Comparison of ENCODE assay signal across 18 mouse cellular contexts in the genomic region with DNA sequence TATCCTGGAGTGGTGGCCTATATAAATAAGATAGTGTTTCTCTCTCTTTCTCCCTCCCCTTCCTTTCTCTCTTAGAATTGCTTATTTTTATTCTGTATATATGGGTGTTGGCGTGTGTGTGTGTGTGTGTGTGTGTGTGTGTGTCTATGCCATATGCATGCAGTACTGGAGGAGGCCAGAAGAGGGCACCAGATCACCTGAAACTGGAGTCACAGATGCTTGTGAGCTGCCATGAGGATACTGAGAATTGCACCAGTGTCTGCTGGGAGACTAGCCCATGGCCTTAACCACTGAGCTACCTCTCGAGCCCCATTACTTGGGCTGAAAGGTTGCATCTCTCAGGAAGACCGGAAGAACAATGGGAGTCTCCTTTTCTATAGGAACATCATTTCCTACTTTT.
DNase-seq lines count a peak whose midpoint lies in the region; ATAC-seq and TF ChIP-seq lines count a peak whose summit lies in the region.
"Had no signal": no experiment of that assay in that cellular context is flagged by ENCODE, and none has a peak within 500 bp of the region (broad histone marks: within the 10 kb centered on the region; RNA-seq: fewer than 3 reads in every experiment).

No protein-coding gene starts in this region.

- no peaks in the 10 kb centered on the region; the same call in none of the 2 replicates for H3K4me1 ChIP-seq in hindbrain, postnatal 0 days (ENCODE audit: insufficient read depth, low read length)
- peaks cover 24% of the 10 kb centered on the region for H3K4me1 ChIP-seq in hindbrain, embryonic 13.5 days (replicated peaks)
- H3K4me1 ChIP-seq in midbrain, postnatal 0 days (ENCODE audit: insufficient read depth, low read length): peaks cover 8% of the 10 kb centered on the region
- peaks cover 15% of the 10 kb centered on the region for H3K4me1 ChIP-seq in midbrain, embryonic 13.5 days (replicated peaks)
- no peaks in the 10 kb centered on the region for H3K4me1 ChIP-seq in MEL (ENCODE audit: control insufficient read depth in 1 of 2, insufficient read depth in 2 of 2, low read length in 2 of 2)
- H3K4me1 ChIP-seq in forebrain, embryonic 10.5 days: no peaks in the 10 kb centered on the region
- H3K4me1 ChIP-seq: neural tube, embryonic 12.5 days had no signal

- H3K36me3 ChIP-seq in hindbrain, postnatal 0 days (ENCODE audit: insufficient read depth, low read length): no peaks in the 10 kb centered on the region
- H3K36me3 ChIP-seq in hindbrain, embryonic 13.5 days: peaks cover 6% of the 10 kb centered on the region; the same call in 1 of the 2 replicates
- no peaks in the 10 kb centered on the region for H3K36me3 ChIP-seq in midbrain, postnatal 0 days (ENCODE audit: insufficient read depth, low read length)
- 0 out of 2 replicates have a peak, but pooled peaks cover 3% of the 10 kb centered on the region for H3K36me3 ChIP-seq in midbrain, embryonic 13.5 days
- no peaks in the 10 kb centered on the region for H3K36me3 ChIP-seq in MEL (ENCODE audit: control insufficient read depth in 1 of 2, insufficient read depth in 2 of 2, low read length in 2 of 2)
- no peaks in the 10 kb centered on the region for H3K36me3 ChIP-seq in forebrain, embryonic 10.5 days (replicated peaks)
- H3K36me3 ChIP-seq: G1E; kidney, embryonic 15.5 days; neural tube, embryonic 12.5 days had no signal

- TF ChIP-seq EP300 in MEL (IDR thresholded peaks at IDR 0.05; ENCODE audit: low read depth in 1 of 2, low read length in 2 of 2): no peak

- peak; percentile 15 for TF ChIP-seq RAD21 in MEL (IDR thresholded peaks at IDR 0.05; ENCODE audit: low read depth, low read length)

- H3K27me3 ChIP-seq in hindbrain, postnatal 0 days (ENCODE audit: insufficient read depth, low read length): no peaks in the 10 kb centered on the region
- no peaks in the 10 kb centered on the region for H3K27me3 ChIP-seq in hindbrain, embryonic 13.5 days
- no peaks in the 10 kb centered on the region for H3K27me3 ChIP-seq in midbrain, postnatal 0 days (ENCODE audit: insufficient read depth, low read length)
- no peaks in the 10 kb centered on the region for H3K27me3 ChIP-seq in midbrain, embryonic 13.5 days
- H3K27me3 ChIP-seq in MEL (ENCODE audit: control insufficient read depth in 1 of 2, insufficient read depth in 2 of 2, low read length in 2 of 2): no peaks in the 10 kb centered on the region
- no peaks in the 10 kb centered on the region for H3K27me3 ChIP-seq in forebrain, embryonic 10.5 days (ENCODE audit: poor library complexity, severe bottlenecking)
- H3K27me3 ChIP-seq: hindbrain, embryonic 12.5 days; kidney, embryonic 15.5 days; neural tube, embryonic 12.5 days had no signal

- ATAC-seq in hindbrain, postnatal 0 days: no peak
- no peak for ATAC-seq in hindbrain, embryonic 13.5 days (ENCODE audit: low FRiP score)
- ATAC-seq in midbrain, postnatal 0 days (ENCODE audit: low FRiP score): no peak
- ATAC-seq in midbrain, embryonic 13.5 days: no peak
- ATAC-seq in megakaryocyte-erythroid progenitor cell, adult 5-6 weeks (replicated peaks; ENCODE audit: low FRiP score, low TSS enrichment, poor library complexity, severe bottlenecking): peak; percentile 53; the same call in 1 of the 2 replicates

- no peak for DNase-seq in hindbrain, postnatal 0 days (ENCODE audit: low spot score)
- DNase-seq in midbrain, postnatal 0 days (ENCODE audit: low spot score): no peak
- peak; percentile 42 for DNase-seq in MEL (ENCODE audit: low read depth, low spot score)
- DNase-seq in spleen, postnatal 14 days (ENCODE audit: low spot score in 2 of 2): no peak
- no peak for DNase-seq in forebrain, embryonic 10.5 days (ENCODE audit: extremely low spot score, low spot score)
- DNase-seq: layer of hippocampus, adult 9-11 months; lung, postnatal 10 days; midbrain, embryonic 14.5 days; retina, postnatal 1 day; thymus, postnatal 36 days had no signal

- WGBS in hindbrain, postnatal 0 days: 96% methylated on average over 3 of the region's 3 CpGs
- 95% methylated on average over 3 of the region's 3 CpGs for WGBS in hindbrain, embryonic 13.5 days
- 93% methylated on average over 3 of the region's 3 CpGs for WGBS in midbrain, postnatal 0 days
- WGBS in midbrain, embryonic 13.5 days: 97% methylated on average over 3 of the region's 3 CpGs
- 88% methylated on average over 3 of the region's 3 CpGs for WGBS in forebrain, embryonic 10.5 days

- peak; percentile 56 for TF ChIP-seq CTCF in hindbrain, postnatal 0 days (IDR thresholded peaks at IDR 0.05; ENCODE audit: low read depth)
- TF ChIP-seq CTCF in midbrain, postnatal 0 days (IDR thresholded peaks at IDR 0.05): peak; percentile 63
- peak; percentile 41 to 52 (median 49); a peak in 5 of 6 replicates for TF ChIP-seq CTCF in MEL (IDR thresholded peaks at IDR 0.05 in 2 of 3, conservative IDR thresholded peaks at IDR 0.05 in 1 of 3; ENCODE audit: control insufficient read depth in 1 of 3, insufficient read depth in 1 of 3, low read depth in 2 of 3, low read length in 3 of 3, poor library complexity in 1 of 3, severe bottlenecking in 1 of 3)

- H3K4me2 ChIP-seq in hindbrain, postnatal 0 days (ENCODE audit: low read depth, low read length): no peak overlapping the region
- no peak overlapping the region for H3K4me2 ChIP-seq in hindbrain, embryonic 13.5 days
- no peak overlapping the region for H3K4me2 ChIP-seq in midbrain, postnatal 0 days (ENCODE audit: low read depth, low read length, poor library complexity, severe bottlenecking)
- no peak overlapping the region for H3K4me2 ChIP-seq in midbrain, embryonic 13.5 days (replicated peaks)
- H3K4me2 ChIP-seq: hindbrain, embryonic 12.5 days; kidney, embryonic 15.5 days; neural tube, embryonic 12.5 days had no signal

- no peaks in the 10 kb centered on the region for H3K9me3 ChIP-seq in hindbrain, postnatal 0 days (ENCODE audit: low read length)
- H3K9me3 ChIP-seq in hindbrain, embryonic 13.5 days: no peaks in the 10 kb centered on the region
- no peaks in the 10 kb centered on the region for H3K9me3 ChIP-seq in midbrain, postnatal 0 days (ENCODE audit: low read length)
- H3K9me3 ChIP-seq in midbrain, embryonic 13.5 days: peaks cover 7% of the 10 kb centered on the region
- H3K9me3 ChIP-seq in MEL (replicated peaks; ENCODE audit: insufficient read depth, low read length): no peaks in the 10 kb centered on the region
- peaks cover 6% of the 10 kb centered on the region for H3K9me3 ChIP-seq in forebrain, embryonic 10.5 days
- H3K9me3 ChIP-seq: hindbrain, embryonic 12.5 days had no signal

- no peak overlapping the region for H3K4me3 ChIP-seq in hindbrain, postnatal 0 days (ENCODE audit: low read length)
- H3K4me3 ChIP-seq in hindbrain, embryonic 13.5 days: no peak overlapping the region
- H3K4me3 ChIP-seq in midbrain, postnatal 0 days (ENCODE audit: low read depth, low read length): no peak overlapping the region
- no peak overlapping the region for H3K4me3 ChIP-seq in midbrain, embryonic 13.5 days (replicated peaks)
- H3K4me3 ChIP-seq in MEL (ENCODE audit: control insufficient read depth in 1 of 2, insufficient read depth in 1 of 2, low read depth in 2 of 2, low read length in 2 of 2): no peak overlapping the region
- H3K4me3 ChIP-seq in forebrain, embryonic 10.5 days: no peak overlapping the region
- H3K4me3 ChIP-seq: heart, embryonic 10.5 days; hindbrain, embryonic 12.5 days; kidney, embryonic 15.5 days; neural tube, embryonic 12.5 days had no signal

- no peak overlapping the region for H3K9ac ChIP-seq in hindbrain, postnatal 0 days (replicated peaks; ENCODE audit: low read length)
- H3K9ac ChIP-seq in hindbrain, embryonic 13.5 days: no peak overlapping the region
- H3K9ac ChIP-seq in midbrain, postnatal 0 days (replicated peaks; ENCODE audit: low read length, poor library complexity, severe bottlenecking): no peak overlapping the region
- H3K9ac ChIP-seq in midbrain, embryonic 13.5 days (replicated peaks): no peak overlapping the region
- H3K9ac ChIP-seq in MEL (ENCODE audit: control insufficient read depth, low read depth, low read length, poor library complexity, severe bottlenecking): no peak overlapping the region
- H3K9ac ChIP-seq: hindbrain, embryonic 12.5 days; kidney, embryonic 15.5 days; neural tube, embryonic 12.5 days had no signal

- H3K79me2 ChIP-seq in MEL (ENCODE audit: control insufficient read depth, insufficient read depth, low read length, poor library complexity): no peaks in the 10 kb centered on the region

- no peak overlapping the region for H3K27ac ChIP-seq in hindbrain, postnatal 0 days
- H3K27ac ChIP-seq in hindbrain, embryonic 13.5 days: no peak overlapping the region
- no peak overlapping the region for H3K27ac ChIP-seq in midbrain, postnatal 0 days (ENCODE audit: low read depth, low read length)
- H3K27ac ChIP-seq in midbrain, embryonic 13.5 days: no peak overlapping the region
- no peak overlapping the region for H3K27ac ChIP-seq in MEL (ENCODE audit: control insufficient read depth, low read depth, low read length)
- no peak overlapping the region for H3K27ac ChIP-seq in forebrain, embryonic 10.5 days
- H3K27ac ChIP-seq: heart, embryonic 10.5 days; hindbrain, embryonic 12.5 days; kidney, embryonic 15.5 days; neural tube, embryonic 12.5 days had no signal

- no peak for TF ChIP-seq POLR2A in MEL (IDR thresholded peaks at IDR 0.05; ENCODE audit: control insufficient read depth in 1 of 2, insufficient read depth in 1 of 2, low read depth in 1 of 2, low read length in 2 of 2, poor library complexity in 1 of 2)

TF ChIP-seq in MEL, 35 proteins besides CTCF, POLR2A, EP300 and RAD21:
- TF ChIP-seq ZC3H11A (IDR thresholded peaks at IDR 0.05; ENCODE audit: low read depth, low read length) (0 out of 2 replicates have a peak, but pooled peaks have one; percentile 8), KAT2A (conservative IDR thresholded peaks at IDR 0.05; ENCODE audit: low read depth, low read length) (no peak), USF1 (IDR thresholded peaks at IDR 0.05; ENCODE audit: low read depth, low read length) (no peak), MAZ (IDR thresholded peaks at IDR 0.05; ENCODE audit: low read depth, low read length) (no peak), SMC3 (IDR thresholded peaks at IDR 0.05; ENCODE audit: low read depth, low read length) (peak; percentile 20; the same call in 1 of the 2 replicates)
